Mouse (Mus musculus) liver (tissue): Measurements from ENCODE around the gene Tmprss7.

ENCODE experiments used
- DNase-seq: peaks from one replicate; pipeline ENCODE4 v3.0.0-alpha.2; 2020; ENCODE audit warnings: mixed read lengths

The Tmprss7 gene

GRCm38 (mm10) chr16:45623230-45623629 is 70.2 kb downstream of the Tmprss7 start:
- DNase-seq: peak; percentile 10

- DNase-seq: peak; percentile 11
Measured at GRCm38 (mm10) chr16:45619751-45620375, 73.6 kb downstream of the Tmprss7 start.

- no peak for DNase-seq
Measured at GRCm38 (mm10) chr16:45615944-45616343, 77.5 kb downstream of the Tmprss7 start.

- DNase-seq: no peak
Measured at GRCm38 (mm10) chr16:45613247-45613646, 80.2 kb downstream of the Tmprss7 start.

DNA sequence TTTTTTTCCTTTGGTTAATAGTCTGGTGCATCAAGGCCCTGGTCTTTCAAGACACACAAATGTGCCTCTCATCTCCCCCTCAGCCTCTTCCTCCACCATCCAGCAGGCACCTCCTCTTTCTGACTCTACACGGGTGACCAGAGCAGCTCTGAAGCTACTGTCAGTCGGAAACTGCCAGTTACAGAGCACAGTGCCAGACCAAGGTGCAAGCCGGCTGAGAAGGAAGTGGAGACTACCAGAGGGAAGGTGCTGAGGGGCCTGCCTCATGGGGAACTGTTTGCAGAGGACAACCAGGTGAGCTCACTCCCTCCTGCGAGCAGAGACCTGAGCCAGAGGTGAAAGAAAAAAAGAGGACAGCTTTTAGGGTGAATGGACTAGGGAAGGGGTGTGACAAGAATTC is 83.2 kb downstream of the Tmprss7 start, which contains the start of gene Gcsam:
TSS of gene Gcsam (plus strand) at position 114 of the 400 bp plus-strand sequence.
- DNase-seq: no peak

GRCm38 (mm10) chr16:45609300-45609699 is 84.2 kb downstream of the Tmprss7 start:
- DNase-seq: peak; percentile 8

DNA sequence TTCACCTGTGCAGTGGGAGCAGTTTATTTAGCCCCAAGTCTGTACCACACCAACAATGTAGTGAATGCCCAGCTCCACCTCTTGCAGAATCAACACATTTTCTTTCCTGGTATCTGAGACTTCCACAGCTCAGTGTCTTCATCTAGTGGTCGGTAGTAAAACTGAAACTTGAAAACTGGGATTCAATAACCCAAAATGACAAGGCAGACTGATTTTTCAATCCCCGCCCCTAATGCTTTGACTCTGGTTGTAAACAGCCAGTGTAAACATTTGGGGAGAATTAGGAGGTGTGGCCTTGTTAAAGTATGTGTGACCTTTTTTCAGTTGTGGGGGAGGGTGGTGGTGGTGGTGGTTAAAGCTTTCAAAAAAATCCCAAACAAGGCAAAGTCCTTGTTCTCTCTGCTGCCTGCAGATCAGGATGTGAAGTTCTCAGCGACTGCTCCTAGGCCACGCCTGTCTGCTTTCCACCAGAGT is 84.9 kb downstream of the Tmprss7 start:
- DNase-seq: no peak
